Mouse (Mus musculus): ENCODE data around the gene Vamp9. TPM values are rescaled to one million over a fixed set of nuclear protein-coding genes. Genes with fewer than 3 reads are reported as not detected.

Vamp9 gene
- not detected in 2 replicates for polyA plus RNA-seq (2012; rRNA removed)

GRCm38 (mm10) chr5:99906181-99906956 is at the start of gene Vamp9:
Gene Vamp9, plus strand, starts transcription at chr5:99906254.
- no peaks in the 10 kb centered on the region for H3K27me3 ChIP-seq (ENCODE audit: control insufficient read depth, insufficient read depth, low read length)
- 4% methylated on average over 49 of the region's 49 CpGs for WGBS
- H3K4me1 ChIP-seq (ENCODE audit: control insufficient read depth, insufficient read depth, insufficient read length, low read length), result peaks cover 5% of the 10 kb centered on the region; the same call in 1 of the 2 replicates
- TF ChIP-seq POLR2A (IDR thresholded peaks at IDR 0.05; ENCODE audit: low read depth, low read length), result peak; percentile 25; the same call in 1 of the 2 replicates
- TF ChIP-seq CTCF (IDR thresholded peaks at IDR 0.05; ENCODE audit: extremely low read depth, insufficient read length, insufficient replicate concordance, low read depth, low read length), result peak; percentile 50; the same call in 1 of the 2 replicates
- H3K27ac ChIP-seq (ENCODE audit: insufficient read depth, low read depth, low read length), result peak within 1 kb of the TSS; percentile 61
- no peaks in the 10 kb centered on the region for H3K36me3 ChIP-seq (ENCODE audit: control insufficient read depth, insufficient read depth, low read length)
- H3K4me3 ChIP-seq (ENCODE audit: low read depth, low read length), result peak within 1 kb of the TSS; percentile 69

GRCm38 (mm10) chr5:99857106-99857637 is 48.9 kb upstream of the Vamp9 start:
- TF ChIP-seq POLR2A (IDR thresholded peaks at IDR 0.05; ENCODE audit: low read depth, low read length) (no peak), CTCF (IDR thresholded peaks at IDR 0.05; ENCODE audit: extremely low read depth, insufficient read length, insufficient replicate concordance, low read depth, low read length) (no peak)
- H3K4me1 ChIP-seq (ENCODE audit: control insufficient read depth, insufficient read depth, insufficient read length, low read length), result no peaks in the 10 kb centered on the region
- 25% methylated on average over 14 of the region's 14 CpGs for WGBS
- H3K27ac ChIP-seq (ENCODE audit: insufficient read depth, low read depth, low read length), result no peak overlapping the region
- H3K27me3 ChIP-seq (ENCODE audit: control insufficient read depth, insufficient read depth, low read length), result no peaks in the 10 kb centered on the region
- H3K4me3 ChIP-seq (ENCODE audit: low read depth, low read length), result no peak overlapping the region
- H3K36me3 ChIP-seq (ENCODE audit: control insufficient read depth, insufficient read depth, low read length), result no peaks in the 10 kb centered on the region

- Histone ChIP-seq H3K4me1 (ENCODE audit: control insufficient read depth, insufficient read depth, insufficient read length, low read length) (no peaks in the 10 kb centered on the region), H3K36me3 (ENCODE audit: control insufficient read depth, insufficient read depth, low read length) (no peaks in the 10 kb centered on the region), H3K27me3 (ENCODE audit: control insufficient read depth, insufficient read depth, low read length) (no peaks in the 10 kb centered on the region), H3K4me3 (ENCODE audit: low read depth, low read length) (no peak overlapping the region), H3K27ac (ENCODE audit: insufficient read depth, low read depth, low read length) (no peak overlapping the region)
- WGBS, result 28% methylated on average over 13 of the region's 13 CpGs
- no peak for TF ChIP-seq CTCF (IDR thresholded peaks at IDR 0.05; ENCODE audit: extremely low read depth, insufficient read length, insufficient replicate concordance, low read depth, low read length)
- no peak for TF ChIP-seq POLR2A (IDR thresholded peaks at IDR 0.05; ENCODE audit: low read depth, low read length)
Measured at GRCm38 (mm10) chr5:99859637-99860433, 46.2 kb upstream of the Vamp9 start.

- WGBS, result 74% methylated on average over 6 of the region's 6 CpGs
Measured at GRCm38 (mm10) chr5:99861816-99862215, 44.2 kb upstream of the Vamp9 start.

GRCm38 (mm10) chr5:99863656-99864380 is 42.2 kb upstream of the Vamp9 start:
- no peaks in the 10 kb centered on the region for H3K36me3 ChIP-seq (ENCODE audit: control insufficient read depth, insufficient read depth, low read length)
- TF ChIP-seq CTCF (IDR thresholded peaks at IDR 0.05; ENCODE audit: extremely low read depth, insufficient read length, insufficient replicate concordance, low read depth, low read length) (no peak), POLR2A (IDR thresholded peaks at IDR 0.05; ENCODE audit: low read depth, low read length) (no peak)
- no peaks in the 10 kb centered on the region for H3K27me3 ChIP-seq (ENCODE audit: control insufficient read depth, insufficient read depth, low read length)
- H3K27ac ChIP-seq (ENCODE audit: insufficient read depth, low read depth, low read length), result no peak overlapping the region
- H3K4me3 ChIP-seq (ENCODE audit: low read depth, low read length), result no peak overlapping the region
- H3K4me1 ChIP-seq (ENCODE audit: control insufficient read depth, insufficient read depth, insufficient read length, low read length), result no peaks in the 10 kb centered on the region
- WGBS, result 72% methylated on average over 13 of the region's 13 CpGs

More at GRCm38 (mm10) chr5:99861816-99862215, 44.2 kb upstream of the Vamp9 start:
- no peak overlapping the region for H3K27ac ChIP-seq (ENCODE audit: insufficient read depth, low read depth, low read length)
- no peak overlapping the region for H3K4me3 ChIP-seq (ENCODE audit: low read depth, low read length)
- no peaks in the 10 kb centered on the region for H3K4me1 ChIP-seq (ENCODE audit: control insufficient read depth, insufficient read depth, insufficient read length, low read length)
- no peak for TF ChIP-seq POLR2A (IDR thresholded peaks at IDR 0.05; ENCODE audit: low read depth, low read length)
- TF ChIP-seq CTCF (IDR thresholded peaks at IDR 0.05; ENCODE audit: extremely low read depth, insufficient read length, insufficient replicate concordance, low read depth, low read length), result no peak
- H3K27me3 ChIP-seq (ENCODE audit: control insufficient read depth, insufficient read depth, low read length), result no peaks in the 10 kb centered on the region
- no peaks in the 10 kb centered on the region for H3K36me3 ChIP-seq (ENCODE audit: control insufficient read depth, insufficient read depth, low read length)

- WGBS, result 77% methylated on average over 1 of the region's 1 CpGs
- no peak overlapping the region for H3K4me3 ChIP-seq (ENCODE audit: low read depth, low read length)
- TF ChIP-seq POLR2A (IDR thresholded peaks at IDR 0.05; ENCODE audit: low read depth, low read length) (no peak), CTCF (IDR thresholded peaks at IDR 0.05; ENCODE audit: extremely low read depth, insufficient read length, insufficient replicate concordance, low read depth, low read length) (no peak)
- H3K27ac ChIP-seq (ENCODE audit: insufficient read depth, low read depth, low read length), result no peak overlapping the region
- no peaks in the 10 kb centered on the region for H3K27me3 ChIP-seq (ENCODE audit: control insufficient read depth, insufficient read depth, low read length)
- H3K4me1 ChIP-seq (ENCODE audit: control insufficient read depth, insufficient read depth, insufficient read length, low read length), result no peaks in the 10 kb centered on the region
- H3K36me3 ChIP-seq (ENCODE audit: control insufficient read depth, insufficient read depth, low read length), result no peaks in the 10 kb centered on the region
Measured at GRCm38 (mm10) chr5:99865779-99866178, 40.3 kb upstream of the Vamp9 start.

Measured in small intestine, adult 2 months (tissue).